Mouse (Mus musculus) MEL (cell line): ENCODE measurements around the gene Tnfaip2.

Experiments used
- CTCF ChIP-seq, 3 experiments: IDR thresholded peaks in 2 of 3; conservative IDR thresholded peaks in 1 of 3; 2 replicates each; pipeline ENCODE4 v1.5.1; 2011 to 2012; ENCODE audit warnings: low read length in 3 of 3, low read depth in 2 of 3, mild to moderate bottlenecking in 2 of 3, improper control_type of control experiment in 1 of 3, inconsistent platforms in 1 of 3, mixed read lengths in 1 of 3, moderate library complexity in 1 of 3; ENCODE audit not compliant: control insufficient read depth in 1 of 3, insufficient read depth in 1 of 3, poor library complexity in 1 of 3, severe bottlenecking in 1 of 3
- EP300 ChIP-seq, 2 experiments: IDR thresholded peaks; 2 replicates each; pipeline ENCODE4 v1.6.1; 2011; ENCODE audit warnings: improper control_type of control experiment in 2 of 2, low read length in 2 of 2, low read depth in 1 of 2, mild to moderate bottlenecking in 1 of 2
- ETS1 ChIP-seq: IDR thresholded peaks from 2 replicates; pipeline ENCODE4 v1.6.1; 2012; ENCODE audit warnings: low read depth, mild to moderate bottlenecking, inconsistent platforms, low read length, improper control_type of control experiment, moderate library complexity
- GATA1 ChIP-seq: IDR thresholded peaks from 2 replicates; pipeline ENCODE4 v1.6.1; 2011; ENCODE audit warnings: low read depth, low read length, improper control_type of control experiment
- MAX ChIP-seq: IDR thresholded peaks from 2 replicates; pipeline ENCODE4 v1.6.1; 2011; ENCODE audit warnings: low read length, improper control_type of control experiment
- MXI1 ChIP-seq: IDR thresholded peaks from 2 replicates; pipeline ENCODE4 v1.6.1; 2011; ENCODE audit warnings: mild to moderate bottlenecking, low read depth, low read length, improper control_type of control experiment
- NRF1 ChIP-seq: IDR thresholded peaks from 2 replicates; pipeline ENCODE4 v1.6.1; 2014; ENCODE audit warnings: low read depth, mild to moderate bottlenecking, inconsistent platforms, low read length, improper control_type of control experiment, moderate library complexity; ENCODE audit not compliant: poor library complexity, insufficient read depth, severe bottlenecking
- POLR2A ChIP-seq, 2 experiments: IDR thresholded peaks; 2 replicates each; pipeline ENCODE4 v1.6.1; 2011 to 2012; ENCODE audit warnings: low read length in 2 of 2, mild to moderate bottlenecking in 2 of 2, control low read depth in 1 of 2, improper control_type of control experiment in 1 of 2, low read depth in 1 of 2, moderate library complexity in 1 of 2; ENCODE audit not compliant: control insufficient read depth in 1 of 2, insufficient read depth in 1 of 2, poor library complexity in 1 of 2
- POLR2AphosphoS2 ChIP-seq: IDR thresholded peaks from 2 replicates; pipeline ENCODE4 v1.6.1; 2011; ENCODE audit warnings: low read length, improper control_type of control experiment
- RAD21 ChIP-seq: IDR thresholded peaks from 2 replicates; pipeline ENCODE4 v1.6.1; 2011; ENCODE audit warnings: mild to moderate bottlenecking, low read depth, low read length, improper control_type of control experiment
- TCF12 ChIP-seq: IDR thresholded peaks from 2 replicates; pipeline ENCODE4 v1.6.1; 2014; ENCODE audit warnings: low read depth, mild to moderate bottlenecking, inconsistent platforms, low read length, improper control_type of control experiment, moderate library complexity
- ZC3H11A ChIP-seq: IDR thresholded peaks from 2 replicates; pipeline ENCODE4 v1.6.1; 2012; ENCODE audit warnings: low read depth, mild to moderate bottlenecking, inconsistent platforms, low read length, improper control_type of control experiment

GRCm38 (mm10) chr12:111448931-111449705, 6.8 kb downstream of the Tnfaip2 start:
- TF ChIP-seq EP300 (IDR thresholded peaks at IDR 0.05; ENCODE audit: low read depth in 1 of 2, low read length in 2 of 2) = no peak
- TF ChIP-seq GATA1 = no peak
- no peak for TF ChIP-seq ZC3H11A
- TF ChIP-seq CTCF (IDR thresholded peaks at IDR 0.05 in 2 of 3, conservative IDR thresholded peaks at IDR 0.05 in 1 of 3; ENCODE audit: control insufficient read depth in 1 of 3, insufficient read depth in 1 of 3, low read depth in 2 of 3, low read length in 3 of 3, poor library complexity in 1 of 3, severe bottlenecking in 1 of 3) = no peak
- no peak for TF ChIP-seq POLR2A (IDR thresholded peaks at IDR 0.05; ENCODE audit: control insufficient read depth in 1 of 2, insufficient read depth in 1 of 2, low read depth in 1 of 2, low read length in 2 of 2, poor library complexity in 1 of 2)
- TF ChIP-seq RAD21 = no peak
- TF ChIP-seq MXI1 = no peak
- TF ChIP-seq TCF12 = no peak
- TF ChIP-seq NRF1 = no peak
- no peak for TF ChIP-seq ETS1
- no peak for TF ChIP-seq MAX
- no peak for TF ChIP-seq POLR2AphosphoS2
